Mouse (Mus musculus) bone marrow macrophage, adult 2 months (primary cell): ENCODE data around the gene Dkk3. TPM values are rescaled to one million over a fixed set of nuclear protein-coding genes. Genes with fewer than 3 reads are reported as not detected.

Experiments
- H3K27ac ChIP-seq: 2 replicates; pipeline ENCODE4 v1.5.1; 2012; ENCODE audit warnings: low read depth, low read length; ENCODE audit not compliant: insufficient read depth
- H3K4me1 ChIP-seq: 2 replicates; pipeline ENCODE4 v1.6.1; 2012; ENCODE audit warnings: low read length; ENCODE audit not compliant: control insufficient read depth, insufficient read depth
- H3K4me3 ChIP-seq: 2 replicates; pipeline ENCODE4 v1.5.1; 2012; ENCODE audit warnings: mild to moderate bottlenecking, low read length, moderate library complexity; ENCODE audit not compliant: insufficient read depth
- CTCF ChIP-seq: IDR thresholded peaks from 2 replicates; pipeline ENCODE4 v1.5.1; 2012; ENCODE audit warnings: low read depth, mild to moderate bottlenecking, low read length, moderate library complexity
- POLR2A ChIP-seq: IDR thresholded peaks from 2 replicates; pipeline ENCODE4 v1.6.1; 2012; ENCODE audit warnings: mild to moderate bottlenecking, low read depth, low read length, borderline replicate concordance
- polyA plus RNA-seq: library from polyadenylated mRNA; stranded (reverse); fragments of >200 nt; gene quantifications from 2 replicates; pipeline ENCODE4 v1.2.4, GENCODE M21; 2012; ENCODE audit not compliant: missing spikeins, insufficient read depth, insufficient read length

Dkk3 gene
- polyA plus RNA-seq, 1 experiment = 2.1 TPM

- no peak overlapping the region for H3K4me3 ChIP-seq
- 0 out of 2 replicates have a peak, but pooled peaks cover 2% of the 10 kb centered on the region for H3K4me1 ChIP-seq
- H3K27ac ChIP-seq = no peak overlapping the region
- no peak for TF ChIP-seq POLR2A
Measured at GRCm38 (mm10) chr7:112086186-112086585, 72.7 kb downstream of the Dkk3 start.

GRCm38 (mm10) chr7:112085062-112085461 is 73.8 kb downstream of the Dkk3 start:
- TF ChIP-seq CTCF = peak; percentile 76
- no peak for TF ChIP-seq POLR2A
- H3K27ac ChIP-seq = no peak overlapping the region
- H3K4me1 ChIP-seq = 0 out of 2 replicates have a peak, but pooled peaks cover 2% of the 10 kb centered on the region
- H3K4me3 ChIP-seq = no peak overlapping the region

GRCm38 (mm10) chr7:112084222-112084621 is 74.6 kb downstream of the Dkk3 start:
- TF ChIP-seq CTCF (no peak), POLR2A (no peak)
- H3K4me3 ChIP-seq = no peak overlapping the region
- H3K4me1 ChIP-seq = 0 out of 2 replicates have a peak, but pooled peaks cover 2% of the 10 kb centered on the region
- no peak overlapping the region for H3K27ac ChIP-seq

GRCm38 (mm10) chr7:112082636-112083035 is 76.2 kb downstream of the Dkk3 start:
- Histone ChIP-seq H3K4me3 (no peak overlapping the region), H3K27ac (no peak overlapping the region), H3K4me1 (no peaks in the 10 kb centered on the region)
- TF ChIP-seq CTCF (no peak), POLR2A (no peak)

GRCm38 (mm10) chr7:112074868-112075267 is 84.0 kb downstream of the Dkk3 start:
- no peak for TF ChIP-seq CTCF
- no peak for TF ChIP-seq POLR2A
- Histone ChIP-seq H3K4me1 (no peaks in the 10 kb centered on the region), H3K4me3 (no peak overlapping the region), H3K27ac (no peak overlapping the region)

Other genes starting within 250 kb of the Dkk3 start
- 36.2 and 39.2 TPM in 2 replicates for gene Usp47, start 135.6 kb downstream of the Dkk3 start, polyA plus RNA-seq
- gene Mical2, start 66.8 kb upstream of the Dkk3 start, polyA plus RNA-seq = 8.5 and 12.5 TPM in 2 replicates